Mouse (Mus musculus): Measurements from ENCODE around the gene Lmf1. TPM values are rescaled to one million over a fixed set of nuclear protein-coding genes. Genes with fewer than 3 reads are reported as not detected.
A peak's percentile ranks its signal among the peaks of the same experiment; 100 is the strongest.

The Lmf1 gene
- polyA plus RNA-seq, 1 experiment from 2014 or later = 22.6 TPM

GRCm38 (mm10) chr17:25590985-25591384, 12.1 kb downstream of the Lmf1 start:
- Histone ChIP-seq H3K4me1 (replicated peaks) (peaks cover 14% of the 10 kb centered on the region), H3K27me3 (no peaks in the 10 kb centered on the region), H3K27ac (no peak overlapping the region), H3K9me3 (no peaks in the 10 kb centered on the region), H3K9ac (no peak overlapping the region), H3K4me3 (no peak overlapping the region), H3K4me2 (no peak overlapping the region), H3K36me3 (peaks cover 50% of the 10 kb centered on the region)
- ATAC-seq (ENCODE audit: low FRiP score) = no peak
- WGBS = 84% methylated on average over 4 of the region's 4 CpGs

GRCm38 (mm10) chr17:25592336-25592735, 13.5 kb downstream of the Lmf1 start:
- H3K9me3 ChIP-seq = no peaks in the 10 kb centered on the region
- peaks cover 50% of the 10 kb centered on the region for H3K36me3 ChIP-seq
- H3K9ac ChIP-seq = peak overlapping the region; percentile 39; the same call in 1 of the 2 replicates
- H3K4me1 ChIP-seq (replicated peaks) = peaks cover 14% of the 10 kb centered on the region
- H3K27ac ChIP-seq = no peak overlapping the region
- H3K4me2 ChIP-seq = no peak overlapping the region
- H3K27me3 ChIP-seq = no peaks in the 10 kb centered on the region
- WGBS = 95% methylated on average over 6 of the region's 6 CpGs
- ATAC-seq (ENCODE audit: low FRiP score) = no peak
- no peak overlapping the region for H3K4me3 ChIP-seq

- Histone ChIP-seq H3K9me3 (no peaks in the 10 kb centered on the region), H3K4me3 (no peak overlapping the region), H3K9ac (no peak overlapping the region), H3K4me2 (no peak overlapping the region), H3K27ac (peak overlapping the region; percentile 40; the same call in 1 of the 2 replicates), H3K27me3 (no peaks in the 10 kb centered on the region), H3K36me3 (peaks cover 41% of the 10 kb centered on the region), H3K4me1 (replicated peaks) (peaks cover 14% of the 10 kb centered on the region)
- ATAC-seq (ENCODE audit: low FRiP score) = no peak
- 72% methylated on average over 22 of the region's 22 CpGs for WGBS
These were observed 14.8 kb downstream of the Lmf1 start for GRCm38 (mm10) chr17:25593411-25594261.

- H3K4me3 ChIP-seq = no peak overlapping the region
- H3K4me2 ChIP-seq = no peak overlapping the region
- 87% methylated on average over 5 of the region's 5 CpGs for WGBS
- H3K9me3 ChIP-seq = no peaks in the 10 kb centered on the region
- H3K27me3 ChIP-seq = no peaks in the 10 kb centered on the region
- H3K36me3 ChIP-seq = peaks cover 27% of the 10 kb centered on the region
- no peak overlapping the region for H3K9ac ChIP-seq
- no peak overlapping the region for H3K27ac ChIP-seq
- ATAC-seq (ENCODE audit: low FRiP score) = no peak
- peaks cover 14% of the 10 kb centered on the region for H3K4me1 ChIP-seq (replicated peaks)
These were observed 16.6 kb downstream of the Lmf1 start for GRCm38 (mm10) chr17:25595495-25595894.

GRCm38 (mm10) chr17:25597537-25597936, 18.7 kb downstream of the Lmf1 start:
- H3K36me3 ChIP-seq = peaks cover 20% of the 10 kb centered on the region
- no peaks in the 10 kb centered on the region for H3K27me3 ChIP-seq
- peak overlapping the region; percentile 24; the same call in 1 of the 2 replicates for H3K9ac ChIP-seq
- H3K4me3 ChIP-seq = no peak overlapping the region
- no peaks in the 10 kb centered on the region for H3K9me3 ChIP-seq
- ATAC-seq (ENCODE audit: low FRiP score) = no peak
- H3K27ac ChIP-seq = no peak overlapping the region; the same call in 1 of the 2 replicates
- H3K4me1 ChIP-seq (replicated peaks) = peaks cover 14% of the 10 kb centered on the region
- H3K4me2 ChIP-seq = no peak overlapping the region
- WGBS = 75% methylated on average over 3 of the region's 3 CpGs

- Histone ChIP-seq H3K9me3 (no peaks in the 10 kb centered on the region), H3K4me1 (replicated peaks) (peaks cover 9% of the 10 kb centered on the region; the same call in 1 of the 2 replicates), H3K9ac (no peak overlapping the region), H3K36me3 (peaks cover 8% of the 10 kb centered on the region), H3K27ac (no peak overlapping the region), H3K4me2 (no peak overlapping the region), H3K27me3 (no peaks in the 10 kb centered on the region), H3K4me3 (no peak overlapping the region)
- peak; percentile 49; the same call in 1 of the 2 replicates for ATAC-seq (ENCODE audit: low FRiP score)
- WGBS = 85% methylated on average over 8 of the region's 8 CpGs
These were observed 23.5 kb downstream of the Lmf1 start for GRCm38 (mm10) chr17:25602366-25602765.

- H3K27me3 ChIP-seq = no peaks in the 10 kb centered on the region
- no peak for ATAC-seq (ENCODE audit: low FRiP score)
- no peak overlapping the region for H3K9ac ChIP-seq
- no peaks in the 10 kb centered on the region for H3K9me3 ChIP-seq
- no peak overlapping the region for H3K4me3 ChIP-seq
- H3K36me3 ChIP-seq = 0 out of 2 replicates have a peak, but pooled peaks cover 4% of the 10 kb centered on the region
- WGBS = 57% methylated on average over 5 of the region's 5 CpGs
- H3K27ac ChIP-seq = no peak overlapping the region
- peaks cover 22% of the 10 kb centered on the region for H3K4me1 ChIP-seq (replicated peaks)
- no peak overlapping the region for H3K4me2 ChIP-seq
These were observed 25.3 kb downstream of the Lmf1 start for GRCm38 (mm10) chr17:25604234-25604633.

GRCm38 (mm10) chr17:25608137-25608785, 29.4 kb downstream of the Lmf1 start:
- H3K27ac ChIP-seq = peak overlapping the region; percentile 75; the same call in 1 of the 2 replicates
- no peak overlapping the region for H3K4me3 ChIP-seq
- H3K9me3 ChIP-seq = no peaks in the 10 kb centered on the region
- no peak; the same call in 1 of the 2 replicates for ATAC-seq (ENCODE audit: low FRiP score)
- WGBS = 85% methylated on average over 11 of the region's 11 CpGs
- H3K9ac ChIP-seq = no peak overlapping the region
- H3K4me2 ChIP-seq = no peak overlapping the region
- H3K27me3 ChIP-seq = no peaks in the 10 kb centered on the region
- peaks cover 40% of the 10 kb centered on the region for H3K4me1 ChIP-seq (replicated peaks)
- peaks cover 8% of the 10 kb centered on the region for H3K36me3 ChIP-seq

GRCm38 (mm10) chr17:25608821-25609505, 30.1 kb downstream of the Lmf1 start:
- Histone ChIP-seq H3K4me2 (no peak overlapping the region), H3K27me3 (no peaks in the 10 kb centered on the region), H3K9me3 (no peaks in the 10 kb centered on the region), H3K4me1 (replicated peaks) (peaks cover 40% of the 10 kb centered on the region), H3K9ac (no peak overlapping the region; the same call in 1 of the 2 replicates), H3K27ac (peak overlapping the region; percentile 75), H3K36me3 (peaks cover 14% of the 10 kb centered on the region), H3K4me3 (no peak overlapping the region)
- ATAC-seq (ENCODE audit: low FRiP score) = peak; percentile 44
- 48% methylated on average over 10 of the region's 10 CpGs for WGBS

GRCm38 (mm10) chr17:25609506-25609828, 30.6 kb downstream of the Lmf1 start:
- WGBS = 34% methylated on average over 3 of the region's 3 CpGs
- H3K4me1 ChIP-seq (replicated peaks) = peaks cover 40% of the 10 kb centered on the region
- ATAC-seq (ENCODE audit: low FRiP score) = no peak; the same call in 1 of the 2 replicates

GRCm38 (mm10) chr17:25610151-25610550, 31.3 kb downstream of the Lmf1 start:
- H3K4me1 ChIP-seq (replicated peaks) = peaks cover 34% of the 10 kb centered on the region
- no peaks in the 10 kb centered on the region for H3K9me3 ChIP-seq
- 0 out of 2 replicates have a peak overlapping the region, but pooled peaks have one; percentile 14 for H3K9ac ChIP-seq
- no peaks in the 10 kb centered on the region for H3K27me3 ChIP-seq
- no peak overlapping the region for H3K4me3 ChIP-seq
- H3K36me3 ChIP-seq = peaks cover 22% of the 10 kb centered on the region
- 55% methylated on average over 9 of the region's 9 CpGs for WGBS
- no peak overlapping the region for H3K4me2 ChIP-seq
- peak overlapping the region; percentile 75 for H3K27ac ChIP-seq
- ATAC-seq (ENCODE audit: low FRiP score) = peak; percentile 25; the same call in 1 of the 2 replicates

More at GRCm38 (mm10) chr17:25609506-25609828, 30.6 kb downstream of the Lmf1 start:
- H3K9me3 ChIP-seq = no peaks in the 10 kb centered on the region
- no peaks in the 10 kb centered on the region for H3K27me3 ChIP-seq
- H3K4me2 ChIP-seq = no peak overlapping the region
- no peak overlapping the region for H3K4me3 ChIP-seq
- H3K27ac ChIP-seq = peak overlapping the region; percentile 75
- H3K36me3 ChIP-seq = peaks cover 18% of the 10 kb centered on the region
- no peak overlapping the region; the same call in none of the 2 replicates for H3K9ac ChIP-seq

- Histone ChIP-seq H3K27ac (no peak overlapping the region), H3K36me3 (peaks cover 26% of the 10 kb centered on the region), H3K4me2 (no peak overlapping the region), H3K4me3 (no peak overlapping the region), H3K9ac (no peak overlapping the region), H3K4me1 (replicated peaks) (peaks cover 34% of the 10 kb centered on the region), H3K27me3 (no peaks in the 10 kb centered on the region), H3K9me3 (no peaks in the 10 kb centered on the region)
- no peak for ATAC-seq (ENCODE audit: low FRiP score)
- WGBS = 78% methylated on average over 9 of the region's 9 CpGs
These were observed 33.7 kb downstream of the Lmf1 start for GRCm38 (mm10) chr17:25612537-25612936.

All from hindbrain, embryonic 13.5 days (tissue).